Mouse (Mus musculus): ENCODE results near the gene Gm45753.

DNA sequence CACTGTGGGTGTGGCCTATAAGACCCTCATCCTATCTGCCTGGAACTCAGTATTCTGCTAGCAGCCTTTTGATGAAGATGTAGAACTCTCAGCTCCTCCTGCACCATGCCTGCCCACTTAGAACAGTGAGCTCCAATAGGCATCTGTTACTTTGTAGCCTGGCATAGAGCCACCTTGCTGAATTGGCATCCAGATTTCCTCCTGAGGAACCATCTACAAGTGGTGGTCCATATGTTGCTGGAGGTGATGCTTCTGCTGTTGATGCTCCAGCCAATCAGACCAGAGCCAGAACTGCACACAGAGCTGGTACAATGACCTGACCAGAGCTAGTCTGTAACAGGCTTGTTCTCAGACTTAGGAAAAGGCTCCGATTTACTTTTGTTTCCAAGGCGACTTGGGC, 16.5 kb downstream of the Gm45753 start:
- no peak for TF ChIP-seq CTCF (IDR thresholded peaks at IDR 0.05; ENCODE audit: low read depth)
- no peak for TF ChIP-seq EP300 (IDR thresholded peaks at IDR 0.05; ENCODE audit: low read depth)
